ENCODE assay signal across 17 mouse cellular contexts in genomic region chr11:86895156-86895555, GRCm38 (mm10).
A peak's percentile ranks its signal among the peaks of the same experiment; 100 is the strongest.
DNase-seq lines count a peak whose midpoint lies in the region; ATAC-seq and TF ChIP-seq lines count a peak whose summit lies in the region.
"Had no signal": no experiment of that assay in that cellular context is flagged by ENCODE, and none has a peak within 500 bp of the region (broad histone marks: within the 10 kb centered on the region; RNA-seq: fewer than 3 reads in every experiment).

No protein-coding gene starts in this region.

- H3K4me2 ChIP-seq in lung, embryonic 14.5 days = no peak overlapping the region
- H3K4me2 ChIP-seq in embryonic facial prominence, embryonic 13.5 days = no peak overlapping the region
- H3K4me2 ChIP-seq in heart, embryonic 11.5 days = peak overlapping the region; percentile 3; the same call in 1 of the 2 replicates
- no peak overlapping the region for H3K4me2 ChIP-seq in limb, embryonic 12.5 days
- H3K4me2 ChIP-seq in midbrain, embryonic 15.5 days = no peak overlapping the region
- no peak overlapping the region for H3K4me2 ChIP-seq in forebrain, embryonic 16.5 days (ENCODE audit: low read length)
- H3K4me2 ChIP-seq: midbrain, embryonic 13.5 days; stomach, embryonic 15.5 days had no signal

- H3K4me1 ChIP-seq in lung, embryonic 14.5 days (ENCODE audit: insufficient read depth) = peaks cover 8% of the 10 kb centered on the region; the same call in 1 of the 2 replicates
- H3K4me1 ChIP-seq in embryonic facial prominence, embryonic 13.5 days = peaks cover 26% of the 10 kb centered on the region
- peaks cover 40% of the 10 kb centered on the region for H3K4me1 ChIP-seq in heart, embryonic 11.5 days (ENCODE audit: control insufficient read depth, insufficient read depth, low read length)
- peaks cover 34% of the 10 kb centered on the region for H3K4me1 ChIP-seq in limb, embryonic 12.5 days (replicated peaks)
- H3K4me1 ChIP-seq in midbrain, embryonic 15.5 days = peaks cover 20% of the 10 kb centered on the region
- 0 out of 2 replicates have a peak, but pooled peaks cover 2% of the 10 kb centered on the region for H3K4me1 ChIP-seq in forebrain, embryonic 16.5 days (replicated peaks; ENCODE audit: control insufficient read depth, insufficient read depth, low read length)

- H3K4me3 ChIP-seq in lung, embryonic 14.5 days (ENCODE audit: low read depth, low read length) = no peak overlapping the region
- H3K4me3 ChIP-seq in embryonic facial prominence, embryonic 13.5 days = no peak overlapping the region
- no peak overlapping the region for H3K4me3 ChIP-seq in heart, embryonic 11.5 days (ENCODE audit: low read depth, low read length)
- no peak overlapping the region for H3K4me3 ChIP-seq in limb, embryonic 12.5 days (replicated peaks)
- no peak overlapping the region for H3K4me3 ChIP-seq in midbrain, embryonic 15.5 days
- no peak overlapping the region for H3K4me3 ChIP-seq in forebrain, embryonic 16.5 days (replicated peaks; ENCODE audit: low read length)
- H3K4me3 ChIP-seq: erythroblast, embryonic 14.5 days; midbrain, embryonic 13.5 days; stomach, embryonic 15.5 days had no signal

- no peaks in the 10 kb centered on the region for H3K27me3 ChIP-seq in lung, embryonic 14.5 days (ENCODE audit: insufficient read depth, low read length)
- H3K27me3 ChIP-seq in embryonic facial prominence, embryonic 13.5 days = peaks cover 7% of the 10 kb centered on the region
- H3K27me3 ChIP-seq in heart, embryonic 11.5 days (ENCODE audit: control insufficient read depth, insufficient read depth, low read length) = no peaks in the 10 kb centered on the region
- H3K27me3 ChIP-seq in limb, embryonic 12.5 days = peaks cover 13% of the 10 kb centered on the region; the same call in 1 of the 2 replicates
- no peaks in the 10 kb centered on the region for H3K27me3 ChIP-seq in midbrain, embryonic 15.5 days (replicated peaks)
- H3K27me3 ChIP-seq in forebrain, embryonic 16.5 days (replicated peaks; ENCODE audit: control insufficient read depth, insufficient read depth, low read length) = no peaks in the 10 kb centered on the region
- H3K27me3 ChIP-seq: stomach, embryonic 15.5 days had no signal

- no peak for TF ChIP-seq CTCF in lung, embryonic 14.5 days (IDR thresholded peaks at IDR 0.05; ENCODE audit: low read depth)

- no peak overlapping the region for H3K9ac ChIP-seq in lung, embryonic 14.5 days
- H3K9ac ChIP-seq in embryonic facial prominence, embryonic 13.5 days = no peak overlapping the region
- H3K9ac ChIP-seq in heart, embryonic 11.5 days (ENCODE audit: low read depth, low read length) = no peak overlapping the region
- no peak overlapping the region for H3K9ac ChIP-seq in limb, embryonic 12.5 days (replicated peaks)
- no peak overlapping the region for H3K9ac ChIP-seq in midbrain, embryonic 15.5 days
- H3K9ac ChIP-seq in forebrain, embryonic 16.5 days (replicated peaks; ENCODE audit: low read depth, low read length) = no peak overlapping the region
- H3K9ac ChIP-seq: forebrain, postnatal 0 days; midbrain, embryonic 13.5 days; stomach, embryonic 15.5 days had no signal

- no peaks in the 10 kb centered on the region for H3K36me3 ChIP-seq in lung, embryonic 14.5 days (ENCODE audit: insufficient read depth)
- no peaks in the 10 kb centered on the region for H3K36me3 ChIP-seq in embryonic facial prominence, embryonic 13.5 days
- no peaks in the 10 kb centered on the region for H3K36me3 ChIP-seq in heart, embryonic 11.5 days (ENCODE audit: control insufficient read depth, insufficient read depth, low read length)
- no peaks in the 10 kb centered on the region for H3K36me3 ChIP-seq in limb, embryonic 12.5 days
- H3K36me3 ChIP-seq in midbrain, embryonic 15.5 days (replicated peaks) = no peaks in the 10 kb centered on the region
- no peaks in the 10 kb centered on the region for H3K36me3 ChIP-seq in forebrain, embryonic 16.5 days (ENCODE audit: control insufficient read depth, insufficient read depth)
- H3K36me3 ChIP-seq: midbrain, embryonic 13.5 days; stomach, embryonic 15.5 days had no signal

- no peaks in the 10 kb centered on the region for H3K9me3 ChIP-seq in lung, embryonic 14.5 days (ENCODE audit: low read depth, low read length)
- H3K9me3 ChIP-seq in embryonic facial prominence, embryonic 13.5 days = no peaks in the 10 kb centered on the region
- no peaks in the 10 kb centered on the region for H3K9me3 ChIP-seq in heart, embryonic 11.5 days (replicated peaks; ENCODE audit: control insufficient read depth, low read length)
- no peaks in the 10 kb centered on the region for H3K9me3 ChIP-seq in limb, embryonic 12.5 days
- no peaks in the 10 kb centered on the region for H3K9me3 ChIP-seq in midbrain, embryonic 15.5 days
- no peaks in the 10 kb centered on the region for H3K9me3 ChIP-seq in forebrain, embryonic 16.5 days (ENCODE audit: control insufficient read depth, low read length)
- H3K9me3 ChIP-seq: midbrain, embryonic 13.5 days; stomach, embryonic 15.5 days had no signal

- no peak for DNase-seq in lung, embryonic 14.5 days
- no peak for DNase-seq in lung, postnatal 25 days (ENCODE audit: low spot score)
- no peak for DNase-seq in adrenal gland, adult 2 months
- DNase-seq: forebrain, postnatal 0 days; gastrocnemius, postnatal 25 days; kidney, postnatal 14 days; layer of hippocampus, postnatal 36 days; lung, postnatal 4 days had no signal

- 45% methylated on average over 9 of the region's 9 CpGs for WGBS in lung, embryonic 14.5 days
- 19% methylated on average over 9 of the region's 9 CpGs for WGBS in embryonic facial prominence, embryonic 13.5 days
- 18% methylated on average over 9 of the region's 9 CpGs for whole genome bisulfite sequencing in heart, embryonic 11.5 days (ENCODE audit: insufficient replicate concordance)
- 53% methylated on average over 9 of the region's 9 CpGs for WGBS in limb, embryonic 12.5 days
- WGBS in midbrain, embryonic 15.5 days = 58% methylated on average over 9 of the region's 9 CpGs
- WGBS in forebrain, embryonic 16.5 days = 56% methylated on average over 9 of the region's 9 CpGs

- peak overlapping the region; percentile 50; the same call in 1 of the 2 replicates for H3K27ac ChIP-seq in lung, embryonic 14.5 days (ENCODE audit: low read depth)
- peak overlapping the region; percentile 28; the same call in 1 of the 2 replicates for H3K27ac ChIP-seq in embryonic facial prominence, embryonic 13.5 days
- peak overlapping the region; percentile 93 for H3K27ac ChIP-seq in heart, embryonic 11.5 days (ENCODE audit: low read depth, low read length)
- H3K27ac ChIP-seq in limb, embryonic 12.5 days = peak overlapping the region; percentile 62
- H3K27ac ChIP-seq in midbrain, embryonic 15.5 days = no peak overlapping the region
- H3K27ac ChIP-seq in forebrain, embryonic 16.5 days (ENCODE audit: low read length) = no peak overlapping the region
- H3K27ac ChIP-seq: midbrain, embryonic 13.5 days; stomach, embryonic 15.5 days had no signal

- ATAC-seq in lung, embryonic 14.5 days (ENCODE audit: insufficient read depth) = no peak
- ATAC-seq in embryonic facial prominence, embryonic 13.5 days (ENCODE audit: insufficient number of reproducible peaks, insufficient read depth, low FRiP score, low TSS enrichment, low read depth) = no peak
- ATAC-seq in heart, embryonic 11.5 days (replicated peaks; ENCODE audit: insufficient number of reproducible peaks, low FRiP score, low TSS enrichment) = no peak; the same call in 1 of the 2 replicates
- no peak for ATAC-seq in limb, embryonic 12.5 days (ENCODE audit: insufficient number of reproducible peaks, insufficient read depth, low FRiP score, low TSS enrichment, low read depth)
- ATAC-seq in midbrain, embryonic 15.5 days (replicated peaks) = no peak
- no peak for ATAC-seq in forebrain, embryonic 16.5 days
- ATAC-seq: forebrain, postnatal 0 days; inflammation-experienced regulatory T-cells, adult 6 months had no signal

Comparison
In these comparisons a context has a peak if more than half of its experiments do, and no peak if none do; other contexts are left out.
1. H3K27ac ChIP-seq: peak in lung, embryonic 14.5 days (single experiment), embryonic facial prominence, embryonic 13.5 days (single experiment), heart, embryonic 11.5 days (single experiment) and limb, embryonic 12.5 days (single experiment); none in midbrain, embryonic 15.5 days (single experiment) and forebrain, embryonic 16.5 days (single experiment).